Comparison of ENCODE assay signal across 15 mouse cellular contexts in the genomic region with DNA sequence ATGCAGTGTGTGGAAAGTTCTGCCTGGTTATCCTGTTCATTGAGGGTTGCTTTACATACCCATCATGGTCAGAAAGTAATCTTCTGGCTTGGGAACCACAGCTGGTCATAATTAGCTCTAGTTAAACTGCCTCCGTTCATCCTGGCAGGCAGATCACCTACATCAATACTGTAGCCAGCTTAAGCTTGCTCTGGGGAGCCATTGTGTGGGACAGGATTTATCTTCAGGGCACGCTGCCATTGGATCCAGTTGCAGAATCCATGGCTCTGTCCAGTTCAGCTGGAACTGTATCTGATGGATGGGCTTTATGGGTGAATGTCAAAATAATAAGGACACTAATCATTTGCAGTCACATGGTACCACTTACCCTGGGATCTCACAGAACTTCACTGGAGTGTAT.
DNase-seq lines count a peak whose midpoint lies in the region.
"Had no signal": no experiment of that assay in that cellular context is flagged by ENCODE, and none has a peak within 500 bp of the region (broad histone marks: within the 10 kb centered on the region; RNA-seq: fewer than 3 reads in every experiment).

No protein-coding gene starts in this region.

- peak; percentile 1 to 3 for DNase-seq in adrenal gland, postnatal 36 days
- DNase-seq in adrenal gland, postnatal 25 days = no peak
- peak; percentile 34 for DNase-seq in gastrocnemius, postnatal 14 days
- no peak for DNase-seq in gastrocnemius, adult 18-20 months (ENCODE audit: low spot score)
- peak; percentile 41 for DNase-seq in NIH3T3 (ENCODE audit: low read depth)
- DNase-seq in forelimb bud, embryonic 11.5 days (ENCODE audit: low read depth, low spot score) = peak; percentile 1
- no peak for DNase-seq in urinary bladder, postnatal 4 days (ENCODE audit: low spot score in 2 of 2)
- DNase-seq in thymus, postnatal 25 days = no peak
- DNase-seq: B cell, adult 2 months; cerebellum, adult 2 months; cerebellum, postnatal 25 days; heart, adult 18-20 months; heart, postnatal 10 days; liver, postnatal 0 days; thymus, adult 2 months had no signal

- intact Hi-C loops in gastrocnemius, postnatal 14 days (cut with DNase I; ENCODE audit: low total_unique reads) = no loop called here

Comparison
In these comparisons a context has a peak if more than half of its experiments do, and no peak if none do; other contexts are left out.
1. DNase-seq: peak in adrenal gland, postnatal 36 days (2 of 2), gastrocnemius, postnatal 14 days (single experiment), NIH3T3 (single experiment) and forelimb bud, embryonic 11.5 days (single experiment); none in adrenal gland, postnatal 25 days (single experiment), gastrocnemius, adult 18-20 months (single experiment), urinary bladder, postnatal 4 days (0 of 2) and thymus, postnatal 25 days (single experiment).